Mouse (Mus musculus): ENCODE results near the gene Ufsp1.

The Ufsp1 gene

GRCm38 (mm10) chr5:137334317-137334716 is 39.9 kb downstream of the Ufsp1 start:
- no peak for DNase-seq (ENCODE audit: low spot score)

- DNase-seq (ENCODE audit: low spot score): no peak
Observed at GRCm38 (mm10) chr5:137335066-137335465, 40.6 kb downstream of the Ufsp1 start.

- no peak for DNase-seq (ENCODE audit: low spot score)
Observed at GRCm38 (mm10) chr5:137337190-137337589, 42.8 kb downstream of the Ufsp1 start.

- peak; percentile 90 for DNase-seq (ENCODE audit: low spot score)
Observed at GRCm38 (mm10) chr5:137338256-137338655, 43.8 kb downstream of the Ufsp1 start.

- no peak for DNase-seq (ENCODE audit: low spot score)
Observed at GRCm38 (mm10) chr5:137338663-137339289, 44.3 kb downstream of the Ufsp1 start.

- no peak for DNase-seq (ENCODE audit: low spot score)
Observed at GRCm38 (mm10) chr5:137339290-137339979, 45.0 kb downstream of the Ufsp1 start.

GRCm38 (mm10) chr5:137340222-137340621 is 45.8 kb downstream of the Ufsp1 start:
- no peak for DNase-seq (ENCODE audit: low spot score)

- no peak for DNase-seq (ENCODE audit: low spot score)
Observed at GRCm38 (mm10) chr5:137342407-137343012, 48.1 kb downstream of the Ufsp1 start.

- no peak for DNase-seq (ENCODE audit: low spot score)
Observed at GRCm38 (mm10) chr5:137343412-137343811, 49.0 kb downstream of the Ufsp1 start.

- DNase-seq (ENCODE audit: low spot score): no peak
Observed at GRCm38 (mm10) chr5:137343869-137344268, 49.4 kb downstream of the Ufsp1 start.

All from testis, postnatal 14 days (tissue).